Mouse (Mus musculus) heart, embryonic 11.5 days (tissue): Measurements from ENCODE around the gene Vmn2r4. TPM values are rescaled to one million over a fixed set of nuclear protein-coding genes. Genes with fewer than 3 reads are reported as not detected.
"Not testable (repeated sequence)": the region's sequence is repeated elsewhere in the genome, so short reads cannot be mapped to it uniquely, and the experiment has no call there.

Experiments used
- ATAC-seq: fragments of 200-750 bp; cut with Nextera tagmentation; replicated peaks from 2 replicates; pipeline ENCODE4 v1.8.0; 2017; ENCODE audit warnings: moderate library complexity; ENCODE audit not compliant: insufficient number of reproducible peaks, low FRiP score, low TSS enrichment
- H3K27ac ChIP-seq: fragments of 300-500 bp; sonication (generic); 2 replicates; pipeline ENCODE4 v1.5.1; 2014; ENCODE audit warnings: mild to moderate bottlenecking, low read depth, low read length
- H3K27me3 ChIP-seq: fragments of 300-500 bp; sonication (generic); 2 replicates; pipeline ENCODE4 v1.6.1; 2014; ENCODE audit warnings: mild to moderate bottlenecking, low read length, mixed read lengths; ENCODE audit not compliant: control insufficient read depth, insufficient read depth
- H3K36me3 ChIP-seq: fragments of 300-500 bp; sonication (generic); 2 replicates; pipeline ENCODE4 v1.6.1; 2014; ENCODE audit warnings: mild to moderate bottlenecking, low read length, moderate library complexity, mixed read lengths; ENCODE audit not compliant: control insufficient read depth, insufficient read depth
- H3K4me1 ChIP-seq: fragments of 300-500 bp; sonication (generic); 2 replicates; pipeline ENCODE4 v1.6.1; 2014; ENCODE audit warnings: low read length; ENCODE audit not compliant: control insufficient read depth, insufficient read depth
- H3K4me2 ChIP-seq: fragments of 300-500 bp; sonication (generic); 2 replicates; pipeline ENCODE4 v1.6.1; 2014; ENCODE audit warnings: mild to moderate bottlenecking, moderate library complexity
- H3K4me3 ChIP-seq: fragments of 300-500 bp; sonication (generic); 2 replicates; pipeline ENCODE4 v1.5.1; 2014; ENCODE audit warnings: low read depth, low read length
- H3K9ac ChIP-seq: fragments of 300-500 bp; sonication (generic); 2 replicates; pipeline ENCODE4 v1.6.1; 2014; ENCODE audit warnings: mild to moderate bottlenecking, low read depth, low read length, moderate library complexity
- H3K9me3 ChIP-seq: fragments of 300-500 bp; sonication (generic); replicated peaks from 2 replicates; pipeline ENCODE4 v1.6.1; 2016; ENCODE audit warnings: low read length; ENCODE audit not compliant: control insufficient read depth
- WGBS: fragments of 180-500 bp; shearing (Covaris S2); extraction: QIAGEN DNeasy Blood & Tissue Kit; methylation state at CpG from one replicate; pipeline ENCODE4 v1.1.7; 2014; ENCODE audit not compliant: insufficient replicate concordance; 5-methylcytosine and 5-hydroxymethylcytosine counted together
- polyA plus RNA-seq: library from polyadenylated mRNA; unstranded; fragments of >200 nt; fragmentation: Nextera tagmentation; extraction: Ambion mirVana; gene quantifications from 2 replicates; pipeline ENCODE4 v1.2.1, GENCODE M21; 2014

The Vmn2r4 gene
- not detected in 2 replicates for polyA plus RNA-seq

GRCm38 (mm10) chr3:64415268-64415667 is at the start of gene Vmn2r4:
Gene Vmn2r4 (minus strand): TSS chr3:64415368.
- H3K9ac ChIP-seq, H3K4me3 ChIP-seq, H3K4me2 ChIP-seq, H3K27ac ChIP-seq, H3K9me3 ChIP-seq, ATAC-seq, H3K36me3 ChIP-seq, H3K27me3 ChIP-seq, H3K4me1 ChIP-seq: not testable (repeated sequence)
- 77% methylated on average over 3 of the region's 3 CpGs for WGBS

GRCm38 (mm10) chr3:64434261-64434660 is 19.1 kb upstream of the Vmn2r4 start:
- not testable (repeated sequence) for H3K9ac ChIP-seq, H3K36me3 ChIP-seq, ATAC-seq, H3K4me3 ChIP-seq, H3K27ac ChIP-seq, H3K27me3 ChIP-seq, H3K9me3 ChIP-seq, H3K4me2 ChIP-seq, H3K4me1 ChIP-seq
- WGBS: 84% methylated on average over 7 of the region's 7 CpGs

GRCm38 (mm10) chr3:64428117-64428798 is 13.1 kb upstream of the Vmn2r4 start:
- H3K4me2 ChIP-seq, H3K36me3 ChIP-seq, H3K4me3 ChIP-seq, H3K4me1 ChIP-seq, H3K9me3 ChIP-seq, H3K9ac ChIP-seq, H3K27ac ChIP-seq, ATAC-seq, H3K27me3 ChIP-seq: not testable (repeated sequence)
- 85% methylated on average over 6 of the region's 6 CpGs for WGBS

- not testable (repeated sequence) for H3K36me3 ChIP-seq, H3K9ac ChIP-seq, H3K27me3 ChIP-seq, H3K4me1 ChIP-seq, H3K4me3 ChIP-seq, ATAC-seq, H3K27ac ChIP-seq, H3K9me3 ChIP-seq, H3K4me2 ChIP-seq
- WGBS: 33% methylated on average over 1 of the region's 1 CpGs
Observed at GRCm38 (mm10) chr3:64422141-64422540, 7.0 kb upstream of the Vmn2r4 start.

GRCm38 (mm10) chr3:64417477-64417876 is 2.3 kb upstream of the Vmn2r4 start:
- H3K27me3 ChIP-seq, H3K27ac ChIP-seq, H3K36me3 ChIP-seq, H3K4me2 ChIP-seq, ATAC-seq, H3K4me1 ChIP-seq, H3K9ac ChIP-seq, H3K9me3 ChIP-seq, H3K4me3 ChIP-seq: not testable (repeated sequence)
- 68% methylated on average over 1 of the region's 1 CpGs for WGBS

- H3K36me3 ChIP-seq, H3K4me2 ChIP-seq, H3K4me3 ChIP-seq, H3K9me3 ChIP-seq, H3K9ac ChIP-seq, H3K27ac ChIP-seq, ATAC-seq, H3K4me1 ChIP-seq, H3K27me3 ChIP-seq: not testable (repeated sequence)
Observed at GRCm38 (mm10) chr3:64414253-64414652, 915 bp downstream of the Vmn2r4 start.

GRCm38 (mm10) chr3:64359286-64360035 is 55.7 kb downstream of the Vmn2r4 start:
- ATAC-seq: no peak
- Histone ChIP-seq H3K4me3 (no peak overlapping the region), H3K4me2 (no peak overlapping the region), H3K4me1 (no peaks in the 10 kb centered on the region), H3K27me3 (no peaks in the 10 kb centered on the region), H3K9ac (no peak overlapping the region), H3K9me3 (no peaks in the 10 kb centered on the region), H3K27ac (no peak overlapping the region), H3K36me3 (no peaks in the 10 kb centered on the region)
- 64% methylated on average over 2 of the region's 2 CpGs for WGBS
